Mouse (Mus musculus) heart, postnatal 0 days (tissue): Measurements from ENCODE around the gene Nme8.

Experiments
- CTCF ChIP-seq: IDR thresholded peaks from 2 replicates; pipeline ENCODE4 v1.5.1; 2016; ENCODE audit warnings: antibody characterized with exemption, control low read depth, low read depth
- EP300 ChIP-seq: IDR thresholded peaks from 2 replicates; pipeline ENCODE4 v1.6.1; 2016; ENCODE audit warnings: antibody characterized with exemption, low read depth

GRCm38 (mm10) chr13:19682879-19683640 is 14.5 kb downstream of the Nme8 start:
- no peak for TF ChIP-seq CTCF
- no peak; the same call in 1 of the 2 replicates for TF ChIP-seq EP300
